Mouse (Mus musculus): Measurements from ENCODE around the gene Aplf.
"Not testable (repeated sequence)": the region's sequence is repeated elsewhere in the genome, so short reads cannot be mapped to it uniquely, and the experiment has no call there.

The Aplf gene

GRCm38 (mm10) chr6:87628936-87629335 is 43.1 kb downstream of the Aplf start:
- DNase-seq (ENCODE audit: low read depth, low spot score) = not testable (repeated sequence)

- DNase-seq (ENCODE audit: low read depth, low spot score) = no peak
These were observed 48.8 kb downstream of the Aplf start for GRCm38 (mm10) chr6:87623151-87623550.

- DNase-seq (ENCODE audit: low read depth, low spot score) = no peak
These were observed 50.7 kb downstream of the Aplf start for GRCm38 (mm10) chr6:87621281-87621680.

- DNase-seq (ENCODE audit: low read depth, low spot score) = no peak
These were observed 54.0 kb downstream of the Aplf start for GRCm38 (mm10) chr6:87618021-87618420.

- peak; percentile 61 for DNase-seq (ENCODE audit: low read depth, low spot score)
These were observed 56.3 kb downstream of the Aplf start for GRCm38 (mm10) chr6:87615696-87616083.

GRCm38 (mm10) chr6:87614794-87615695 is 56.9 kb downstream of the Aplf start:
- no peak for DNase-seq (ENCODE audit: low read depth, low spot score)

- DNase-seq (ENCODE audit: low read depth, low spot score) = no peak
These were observed 72.2 kb downstream of the Aplf start for GRCm38 (mm10) chr6:87599825-87600224.

GRCm38 (mm10) chr6:87597116-87597833 is 74.7 kb downstream of the Aplf start:
- DNase-seq (ENCODE audit: low read depth, low spot score) = no peak

GRCm38 (mm10) chr6:87594188-87594587 is 77.8 kb downstream of the Aplf start:
- no peak for DNase-seq (ENCODE audit: low read depth, low spot score)

- no peak for DNase-seq (ENCODE audit: low read depth, low spot score)
These were observed 81.4 kb downstream of the Aplf start, which contains the start of gene Prokr1 for GRCm38 (mm10) chr6:87590394-87591281. Gene Prokr1, minus strand, starts transcription at chr6:87590743.

GRCm38 (mm10) chr6:87589718-87590393 is 82.1 kb downstream of the Aplf start:
- DNase-seq (ENCODE audit: low read depth, low spot score) = no peak

GRCm38 (mm10) chr6:87583991-87584390 is 88.0 kb downstream of the Aplf start:
- no peak for DNase-seq (ENCODE audit: low read depth, low spot score)

GRCm38 (mm10) chr6:87583183-87583611 is 88.8 kb downstream of the Aplf start:
- DNase-seq (ENCODE audit: low read depth, low spot score) = no peak

- DNase-seq (ENCODE audit: low read depth, low spot score) = no peak
These were observed 89.5 kb downstream of the Aplf start for GRCm38 (mm10) chr6:87582456-87582855.

GRCm38 (mm10) chr6:87581581-87581980 is 90.4 kb downstream of the Aplf start:
- DNase-seq (ENCODE audit: low read depth, low spot score) = no peak

GRCm38 (mm10) chr6:87581071-87581470 is 90.9 kb downstream of the Aplf start:
- no peak for DNase-seq (ENCODE audit: low read depth, low spot score)

All from retina, postnatal 7 days (tissue).